Mouse (Mus musculus) liver, embryonic 14.5 days (tissue): Measurements from ENCODE around the gene Cnih1. TPM values are rescaled to one million over a fixed set of nuclear protein-coding genes. Genes with fewer than 3 reads are reported as not detected.

Source experiments
- ATAC-seq: fragments of 200-750 bp; cut with Nextera tagmentation; 2 replicates; pipeline ENCODE4 v1.8.0; 2017; ENCODE audit warnings: moderate number of reproducible peaks, mild to moderate bottlenecking, moderate library complexity; ENCODE audit not compliant: insufficient read depth
- DNase-seq, 3 experiments: peaks; one replicate each; pipeline ENCODE4 v3.0.0-alpha.2; 2012 to 2013; ENCODE audit warnings: low read depth in 3 of 3, low spot score in 3 of 3
- H3K27ac ChIP-seq: fragments of 300-500 bp; sonication (generic); 2 replicates; pipeline ENCODE4 v1.5.1; 2014; ENCODE audit warnings: moderate library complexity, mild to moderate bottlenecking, control low read depth, inconsistent platforms
- H3K27me3 ChIP-seq: fragments of 300-500 bp; sonication (generic); 2 replicates; pipeline ENCODE4 v1.6.1; 2014; ENCODE audit warnings: mild to moderate bottlenecking, low read length, moderate library complexity; ENCODE audit not compliant: control insufficient read depth, insufficient read depth
- H3K36me3 ChIP-seq: fragments of 300-500 bp; sonication (generic); replicated peaks from 2 replicates; pipeline ENCODE4 v1.6.1; 2014; ENCODE audit warnings: low read depth; ENCODE audit not compliant: control insufficient read depth, insufficient read depth
- H3K4me1 ChIP-seq, 2 experiments: fragments of 200-500 bp in 1 of 2; fragments of 300-500 bp in 1 of 2; sonication (generic) in 1 of 2; replicated peaks; 2 replicates each; pipeline ENCODE4 v1.6.1; 2012 to 2014; ENCODE audit warnings: antibody characterized with exemption in 1 of 2, inconsistent platforms in 1 of 2, low read length in 1 of 2; ENCODE audit not compliant: control insufficient read depth in 2 of 2, insufficient read depth in 2 of 2
- H3K4me2 ChIP-seq: fragments of 300-500 bp; sonication (generic); 2 replicates; pipeline ENCODE4 v1.6.1; 2014; ENCODE audit warnings: low read depth, mild to moderate bottlenecking, control low read depth, moderate library complexity
- H3K4me3 ChIP-seq, 2 experiments: fragments of 200-500 bp in 1 of 2; fragments of 300-500 bp in 1 of 2; sonication (generic) in 1 of 2; 2 replicates each; pipeline ENCODE4 v1.5.1; 2012 to 2014; ENCODE audit warnings: low read depth in 2 of 2, low read length in 2 of 2, mild to moderate bottlenecking in 2 of 2, control low read depth in 1 of 2, inconsistent platforms in 1 of 2, moderate library complexity in 1 of 2; ENCODE audit not compliant: insufficient read depth in 1 of 2
- H3K9ac ChIP-seq: fragments of 300-500 bp; sonication (generic); replicated peaks from 2 replicates; pipeline ENCODE4 v1.6.1; 2014; ENCODE audit warnings: mild to moderate bottlenecking, control low read depth, moderate library complexity
- H3K9me3 ChIP-seq: fragments of 300-500 bp; sonication (generic); 2 replicates; pipeline ENCODE4 v1.6.1; 2016; ENCODE audit warnings: low read length, mixed read lengths; ENCODE audit not compliant: control insufficient read depth
- CTCF ChIP-seq: IDR thresholded peaks from 2 replicates; pipeline ENCODE4 v1.5.1; 2016; ENCODE audit warnings: antibody characterized with exemption, low read depth, control low read depth
- EP300 ChIP-seq: IDR thresholded peaks from 2 replicates; pipeline ENCODE4 v1.6.1; 2016; ENCODE audit warnings: antibody characterized with exemption, low read depth
- WGBS: fragments of 180-500 bp; shearing (Covaris S2); extraction: QIAGEN DNeasy Blood & Tissue Kit; methylation state at CpG from one replicate; pipeline ENCODE4 v1.1.7; 2014; ENCODE audit not compliant: insufficient replicate concordance; 5-methylcytosine and 5-hydroxymethylcytosine counted together
- polyA plus RNA-seq, 2 experiments: library from polyadenylated mRNA; depleted of rRNA in 1 of 2; stranded (reverse) in 1 of 2; unstranded in 1 of 2; fragments of >200 nt; fragmentation: Nextera tagmentation in 1 of 2; extraction: Ambion mirVana in 1 of 2; gene quantifications; 2 replicates each; pipeline versions ENCODE4 v1.2.1 to v1.2.3; 2012 to 2014

Cnih1 gene
- polyA plus RNA-seq, 2 experiments = 33.8 to 84.0 TPM

DNA sequence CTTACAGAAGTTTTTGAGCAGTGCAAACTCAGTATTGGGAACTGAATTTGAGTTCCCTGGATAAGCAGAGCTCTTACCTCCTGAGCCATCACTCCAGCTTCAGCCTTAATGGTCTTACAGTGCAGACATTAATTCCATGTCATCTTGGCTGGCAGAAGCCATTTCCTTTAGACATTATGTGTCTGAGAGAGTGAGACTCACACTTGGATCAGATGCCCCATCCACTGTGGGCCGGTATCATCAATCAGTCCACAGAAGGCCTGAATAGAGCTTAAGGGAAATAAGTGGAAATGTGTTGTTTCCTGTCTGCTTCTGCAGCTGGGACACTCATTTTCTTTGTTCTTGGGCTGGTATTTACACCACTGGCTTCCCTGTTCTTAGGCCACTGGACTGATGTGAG is 15.6 kb upstream of the Cnih1 start:
- H3K9ac ChIP-seq = no peak overlapping the region
- DNase-seq (no peak), ATAC-seq (no peak)
- H3K27ac ChIP-seq = no peak overlapping the region
- peaks cover 6 to 7% of the 10 kb centered on the region in 2 experiments for H3K4me1 ChIP-seq
- TF ChIP-seq EP300 = no peak
- no peak for TF ChIP-seq CTCF
- no peak overlapping the region for H3K4me3 ChIP-seq
- H3K36me3 ChIP-seq = no peaks in the 10 kb centered on the region
- H3K4me2 ChIP-seq = no peak overlapping the region
- WGBS = 61% methylated on average over 1 of the region's 1 CpGs
- H3K9me3 ChIP-seq = no peaks in the 10 kb centered on the region
- H3K27me3 ChIP-seq = no peaks in the 10 kb centered on the region

- ATAC-seq = no peak
- peaks cover 6 to 7% of the 10 kb centered on the region in 2 experiments for H3K4me1 ChIP-seq
- no peak for DNase-seq
- H3K36me3 ChIP-seq = no peaks in the 10 kb centered on the region
- no peak for TF ChIP-seq CTCF
- TF ChIP-seq EP300 = no peak
- no peak overlapping the region for H3K4me2 ChIP-seq
- no peaks in the 10 kb centered on the region for H3K27me3 ChIP-seq
- no peak overlapping the region for H3K27ac ChIP-seq
- 77% methylated on average over 4 of the region's 4 CpGs for WGBS
- H3K9me3 ChIP-seq = no peaks in the 10 kb centered on the region
- H3K9ac ChIP-seq = no peak overlapping the region
- no peak overlapping the region for H3K4me3 ChIP-seq
Observed at GRCm38 (mm10) chr14:46803259-46803658, 15.0 kb upstream of the Cnih1 start.

DNA sequence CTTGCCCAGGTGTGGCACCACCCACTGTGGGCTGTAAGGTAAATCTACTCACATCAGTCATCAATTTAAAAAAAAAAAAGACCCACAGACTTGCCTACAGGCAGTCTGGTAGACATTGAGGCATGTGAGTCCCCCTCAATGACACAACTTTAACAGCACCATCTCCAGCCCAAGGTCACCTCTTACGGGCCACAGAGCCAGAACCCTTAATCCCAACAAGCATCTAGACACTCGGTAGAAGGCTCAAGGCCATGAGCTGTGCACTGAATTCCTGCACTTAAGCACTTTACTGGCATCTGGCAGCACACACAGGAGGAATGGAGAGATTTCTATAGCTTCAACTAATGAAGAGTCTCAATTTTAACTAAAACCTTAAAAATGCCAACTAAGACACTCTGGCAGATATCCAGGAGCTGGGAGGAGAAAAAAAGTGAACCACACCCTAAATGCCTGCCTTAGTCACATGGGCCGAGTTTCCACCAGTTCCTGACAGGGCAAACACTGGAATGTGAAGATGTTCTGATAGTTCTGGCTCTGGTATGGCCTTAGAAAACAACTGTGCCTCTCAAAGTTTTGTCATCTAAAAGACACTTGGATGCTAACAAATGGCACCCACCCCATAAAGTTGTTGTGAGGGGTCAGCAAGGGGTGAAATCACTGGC is 12.6 kb upstream of the Cnih1 start:
- no peak for TF ChIP-seq EP300
- no peak for TF ChIP-seq CTCF
- no peak for DNase-seq
- H3K4me1 ChIP-seq = peaks cover 6 to 7% of the 10 kb centered on the region in 2 experiments
- no peaks in the 10 kb centered on the region for H3K36me3 ChIP-seq
- no peak overlapping the region for H3K4me3 ChIP-seq
- no peaks in the 10 kb centered on the region for H3K9me3 ChIP-seq
- no peaks in the 10 kb centered on the region for H3K27me3 ChIP-seq
- no peak overlapping the region for H3K4me2 ChIP-seq
- no peak overlapping the region for H3K9ac ChIP-seq
- ATAC-seq = no peak
- WGBS = 71% methylated on average over 3 of the region's 3 CpGs
- H3K27ac ChIP-seq = no peak overlapping the region

DNA sequence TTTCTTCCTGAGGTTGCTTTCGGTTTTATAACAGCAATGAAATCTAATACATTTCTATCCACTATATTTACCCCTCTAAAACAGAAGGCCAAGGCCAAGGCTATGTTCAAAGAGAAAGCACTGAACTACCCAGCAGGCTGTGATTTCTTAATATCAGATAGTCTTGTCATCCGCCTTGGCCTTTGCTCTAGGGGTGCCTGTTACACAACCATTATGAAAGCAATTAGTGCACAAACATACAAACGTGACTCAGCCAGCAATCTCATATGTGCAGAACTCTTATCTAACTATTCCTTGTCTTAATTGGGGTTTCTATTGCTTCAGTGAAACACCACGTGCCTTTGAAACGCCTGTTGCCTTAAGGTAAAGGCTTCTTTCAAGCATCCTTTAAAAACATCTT is 5.9 kb upstream of the Cnih1 start:
- ATAC-seq (no peak), DNase-seq (no peak)
- Histone ChIP-seq H3K36me3 (no peaks in the 10 kb centered on the region), H3K9ac (no peak overlapping the region), H3K4me3 (no peak overlapping the region), H3K4me2 (no peak overlapping the region), H3K27ac (no peak overlapping the region), H3K9me3 (no peaks in the 10 kb centered on the region), H3K4me1 (peaks cover 10% of the 10 kb centered on the region in 2 experiments), H3K27me3 (no peaks in the 10 kb centered on the region)
- WGBS = 54% methylated on average over 5 of the region's 5 CpGs
- TF ChIP-seq CTCF = no peak
- no peak for TF ChIP-seq EP300

DNA sequence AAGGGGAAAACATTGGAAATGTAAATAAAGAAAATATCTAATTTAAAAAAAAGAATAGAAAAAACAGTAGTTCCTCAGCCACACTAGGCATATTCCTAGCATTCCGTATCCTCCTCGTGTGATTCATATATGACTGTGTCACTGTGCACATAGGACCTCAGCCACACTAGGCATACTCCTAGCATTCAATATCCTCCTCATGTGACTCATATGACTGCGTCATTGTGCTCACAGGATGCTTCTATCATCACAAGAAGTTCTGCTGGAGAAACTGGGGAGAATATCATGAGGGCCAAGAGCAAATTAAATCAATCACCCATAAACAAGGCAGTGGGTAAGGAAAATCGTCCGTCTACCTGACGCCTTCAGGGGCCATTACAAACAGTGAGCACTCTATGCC is 2.5 kb upstream of the Cnih1 start:
- Histone ChIP-seq H3K36me3 (no peaks in the 10 kb centered on the region), H3K4me3 (no peak overlapping the region), H3K4me1 (peaks cover 19 to 25% of the 10 kb centered on the region in 2 experiments), H3K9me3 (no peaks in the 10 kb centered on the region), H3K4me2 (no peak overlapping the region), H3K27ac (no peak overlapping the region), H3K27me3 (no peaks in the 10 kb centered on the region), H3K9ac (no peak overlapping the region)
- DNase-seq (no peak), ATAC-seq (no peak)
- WGBS = 82% methylated on average over 6 of the region's 6 CpGs
- TF ChIP-seq CTCF = no peak
